Mouse (Mus musculus): ENCODE results near the gene Tnfsf15. TPM values are rescaled to one million over a fixed set of nuclear protein-coding genes. Genes with fewer than 3 reads are reported as not detected.

The Tnfsf15 gene
- polyA plus RNA-seq, 1 experiment from 2014 or later = not detected

DNA sequence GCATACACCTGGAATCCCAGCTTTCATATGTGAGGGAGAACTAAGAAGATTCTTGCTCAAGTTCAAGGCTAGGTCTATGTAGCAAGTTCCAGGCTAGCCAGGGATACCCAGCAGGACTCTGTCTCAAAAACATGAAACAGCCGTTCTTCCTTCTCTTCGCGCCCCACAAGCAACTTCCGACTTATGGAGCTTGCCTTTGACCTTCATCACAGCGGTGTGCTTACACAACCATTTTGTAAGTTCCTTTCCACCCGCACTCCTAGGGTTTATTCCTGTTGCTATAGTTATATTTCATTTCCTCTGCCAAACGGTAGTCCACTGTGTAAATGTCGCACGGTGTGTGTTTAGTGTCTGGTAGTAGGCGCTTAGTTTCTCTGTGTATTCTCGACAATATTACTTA, 61.9 kb downstream of the Tnfsf15 start:
- Histone ChIP-seq H3K4me2 (no peak overlapping the region), H3K4me1 (ENCODE audit: control insufficient read depth, insufficient read depth, low read length) (no peaks in the 10 kb centered on the region), H3K9ac (ENCODE audit: low read length) (no peak overlapping the region), H3K27me3 (ENCODE audit: control insufficient read depth, insufficient read depth, low read length) (no peaks in the 10 kb centered on the region), H3K36me3 (ENCODE audit: control insufficient read depth, insufficient read depth, low read length) (no peaks in the 10 kb centered on the region), H3K27ac (ENCODE audit: low read depth, low read length) (no peak overlapping the region), H3K9me3 (ENCODE audit: control insufficient read depth, low read length) (no peaks in the 10 kb centered on the region), H3K4me3 (ENCODE audit: low read depth, low read length) (no peak overlapping the region)
- 80% methylated on average over 11 of the region's 11 CpGs for WGBS
- peak; percentile 47 for DNase-seq (ENCODE audit: low spot score, missing footprints)
- ATAC-seq (ENCODE audit: low FRiP score) = no peak

DNA sequence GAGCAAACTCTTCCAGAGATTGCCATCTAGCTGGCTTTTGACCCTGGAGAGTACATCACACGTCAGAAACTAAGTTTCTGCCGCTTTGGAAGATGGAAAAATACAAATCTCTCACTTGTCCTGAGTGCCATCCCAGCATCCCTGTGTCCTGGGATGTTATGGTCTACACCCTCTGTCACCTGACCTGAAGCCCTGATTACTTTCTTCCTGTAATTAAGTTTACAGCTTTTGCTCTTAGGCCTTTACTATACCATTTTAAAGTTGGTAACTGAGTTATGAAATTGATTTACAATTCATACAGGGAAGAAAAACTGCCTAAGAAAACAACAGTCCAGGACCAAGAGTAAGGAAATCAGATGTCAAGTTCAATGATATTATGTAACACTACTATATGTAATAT, 62.5 kb downstream of the Tnfsf15 start:
- Histone ChIP-seq H3K9ac (ENCODE audit: low read length) (no peak overlapping the region), H3K4me2 (no peak overlapping the region), H3K4me1 (ENCODE audit: control insufficient read depth, insufficient read depth, low read length) (no peaks in the 10 kb centered on the region), H3K27ac (ENCODE audit: low read depth, low read length) (no peak overlapping the region), H3K27me3 (ENCODE audit: control insufficient read depth, insufficient read depth, low read length) (no peaks in the 10 kb centered on the region), H3K4me3 (ENCODE audit: low read depth, low read length) (no peak overlapping the region), H3K36me3 (ENCODE audit: control insufficient read depth, insufficient read depth, low read length) (no peaks in the 10 kb centered on the region), H3K9me3 (ENCODE audit: control insufficient read depth, low read length) (no peaks in the 10 kb centered on the region)
- ATAC-seq (ENCODE audit: low FRiP score) (no peak), DNase-seq (ENCODE audit: low spot score, missing footprints) (peak; percentile 12)
- 85% methylated on average over 2 of the region's 2 CpGs for whole genome bisulfite sequencing

DNA sequence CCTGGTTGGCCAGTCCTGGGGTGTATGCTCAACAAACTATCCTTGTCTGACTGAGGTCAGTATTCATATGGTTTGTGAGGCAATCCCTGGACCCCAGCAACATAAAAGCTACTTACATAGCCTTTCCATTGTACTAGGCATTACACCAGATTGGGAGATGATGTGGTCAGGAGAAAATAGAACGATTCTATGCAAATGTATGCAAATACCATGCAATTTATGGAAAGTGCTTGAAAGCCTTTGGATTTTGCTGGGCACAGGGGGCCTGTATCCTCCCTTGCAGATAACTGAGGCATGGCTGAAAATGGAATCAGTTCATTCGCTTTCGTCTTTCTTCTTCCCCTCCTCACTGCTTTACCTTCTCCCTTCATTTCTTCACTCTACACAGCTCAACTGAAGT, 63.4 kb downstream of the Tnfsf15 start:
- no peak overlapping the region for H3K4me2 ChIP-seq
- no peaks in the 10 kb centered on the region for H3K27me3 ChIP-seq (ENCODE audit: control insufficient read depth, insufficient read depth, low read length)
- H3K4me1 ChIP-seq (ENCODE audit: control insufficient read depth, insufficient read depth, low read length) = no peaks in the 10 kb centered on the region
- no peak overlapping the region for H3K9ac ChIP-seq (ENCODE audit: low read length)
- H3K27ac ChIP-seq (ENCODE audit: low read depth, low read length) = no peak overlapping the region
- H3K36me3 ChIP-seq (ENCODE audit: control insufficient read depth, insufficient read depth, low read length) = no peaks in the 10 kb centered on the region
- DNase-seq (ENCODE audit: low spot score, missing footprints) = peak; percentile 4
- no peak for ATAC-seq (ENCODE audit: low FRiP score)
- no peak overlapping the region for H3K4me3 ChIP-seq (ENCODE audit: low read depth, low read length)
- no peaks in the 10 kb centered on the region for H3K9me3 ChIP-seq (ENCODE audit: control insufficient read depth, low read length)
- WGBS = 87% methylated on average over 3 of the region's 3 CpGs

Other genes with a start within 250 kb of the Tnfsf15 start
- gene Whrn, start 249.1 kb downstream of the Tnfsf15 start, polyA plus RNA-seq (2014; fragmentation: Nextera tagmentation; extraction: Ambion mirVana) = 7.5 and 9.1 TPM in 2 replicates
- gene Atp6v1g1, start 200.3 kb downstream of the Tnfsf15 start, polyA plus RNA-seq (2014; fragmentation: Nextera tagmentation; extraction: Ambion mirVana) = 386 and 408 TPM in 2 replicates
- 6.2 and 8.1 TPM in 2 replicates for gene Tmem268, start 186.3 kb downstream of the Tnfsf15 start, polyA plus RNA-seq (2014; fragmentation: Nextera tagmentation; extraction: Ambion mirVana)
- not detected in 2 replicates for gene Gm11213, start 139.9 kb downstream of the Tnfsf15 start, polyA plus RNA-seq (2014; fragmentation: Nextera tagmentation; extraction: Ambion mirVana)
- not detected in 2 replicates for gene Tex48, start 122.7 kb downstream of the Tnfsf15 start, polyA plus RNA-seq (2014; fragmentation: Nextera tagmentation; extraction: Ambion mirVana)
- not detected in 2 replicates for gene Gm11214, start 81.7 kb downstream of the Tnfsf15 start, polyA plus RNA-seq (2014; fragmentation: Nextera tagmentation; extraction: Ambion mirVana)
- not detected in 2 replicates for gene Tnfsf8, start 116.2 kb upstream of the Tnfsf15 start, polyA plus RNA-seq (2014; fragmentation: Nextera tagmentation; extraction: Ambion mirVana)

Measured in midbrain, embryonic 11.5 days (tissue).